Mouse (Mus musculus): ENCODE measurements around the gene Trap1a. TPM values are rescaled to one million over a fixed set of nuclear protein-coding genes. Genes with fewer than 3 reads are reported as not detected.
"Not testable (repeated sequence)": the region's sequence is repeated elsewhere in the genome, so short reads cannot be mapped to it uniquely, and the experiment has no call there.

Gene Trap1a
- 0.21 TPM in 1 of 2 replicates, not detected in the other for polyA plus RNA-seq (2014; fragmentation: Nextera tagmentation; extraction: Ambion mirVana)

DNA sequence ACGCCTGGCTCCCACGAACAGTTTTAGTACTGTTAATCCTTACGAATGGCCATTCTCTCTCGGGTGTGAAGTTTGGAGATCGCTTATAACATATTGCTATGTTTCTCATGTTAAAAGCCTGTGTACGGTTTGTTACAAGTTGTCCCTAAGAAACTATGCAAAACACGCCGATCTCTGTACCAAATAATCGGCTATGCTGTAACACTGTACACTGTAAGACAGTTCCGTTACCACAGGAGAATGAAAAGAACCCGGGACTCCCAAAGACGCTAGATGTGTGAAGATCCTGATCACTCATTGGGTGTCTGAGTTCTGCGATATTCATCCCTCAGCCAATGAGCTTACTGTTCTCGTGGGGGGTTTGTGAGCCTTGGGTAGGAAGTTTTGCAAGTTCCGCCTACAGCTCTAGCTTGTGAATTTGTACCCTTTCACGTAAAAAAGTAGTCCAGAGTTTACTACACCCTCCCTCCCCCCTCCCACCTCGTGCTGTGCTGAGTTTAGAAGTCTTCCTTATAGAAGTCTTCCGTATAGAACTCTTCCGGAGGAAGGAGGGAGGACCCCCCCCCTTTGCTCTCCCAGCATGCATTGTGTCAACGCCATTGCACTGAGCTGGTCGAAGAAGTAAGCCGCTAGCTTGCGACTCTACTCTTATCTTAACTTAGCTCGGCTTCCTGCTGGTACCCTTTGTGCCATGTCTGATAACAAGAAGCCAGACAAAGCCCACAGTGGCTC is at the start of gene Trap1a:
Trap1a (plus strand) TSS at position 421 of the 732 bp plus-strand sequence.
- no peak for ATAC-seq (replicated peaks; ENCODE audit: insufficient number of reproducible peaks, low FRiP score, low TSS enrichment)
- no peak within 1 kb of the TSS for H3K9ac ChIP-seq (ENCODE audit: low read depth, low read length)
- 83% methylated on average over 24 of the region's 24 CpGs for WGBS (ENCODE audit: insufficient replicate concordance)

DNA sequence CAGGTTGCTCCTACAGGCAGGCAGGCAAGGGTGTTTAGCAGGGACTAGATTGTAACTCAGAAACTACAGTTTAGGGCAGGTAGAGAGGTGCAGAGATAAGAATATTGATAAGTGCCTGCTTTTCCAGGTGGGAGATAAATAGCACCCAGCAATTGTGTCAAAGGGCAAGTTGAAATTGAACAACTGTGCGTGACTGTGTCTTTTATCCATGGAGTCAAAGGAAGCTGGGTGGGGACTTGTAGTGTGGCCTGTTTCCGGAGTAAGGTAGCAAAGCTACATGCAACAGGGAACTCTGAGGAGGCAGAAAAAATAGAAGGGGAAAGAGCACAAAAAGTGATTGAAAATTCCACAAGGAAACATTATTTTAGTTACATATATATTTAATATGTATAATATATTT is 40.4 kb upstream of the Trap1a start:
- H3K4me2 ChIP-seq = no peak overlapping the region
- H3K4me1 ChIP-seq (ENCODE audit: control insufficient read depth, insufficient read depth, low read length) = no peaks in the 10 kb centered on the region
- no peak for ATAC-seq (replicated peaks; ENCODE audit: insufficient number of reproducible peaks, low FRiP score, low TSS enrichment)
- no peaks in the 10 kb centered on the region for H3K36me3 ChIP-seq (ENCODE audit: control insufficient read depth, insufficient read depth, low read length)
- no peaks in the 10 kb centered on the region for H3K9me3 ChIP-seq (replicated peaks; ENCODE audit: control insufficient read depth, low read length)
- H3K27me3 ChIP-seq (ENCODE audit: control insufficient read depth, insufficient read depth, low read length) = no peaks in the 10 kb centered on the region
- H3K4me3 ChIP-seq (ENCODE audit: low read depth, low read length) = no peak overlapping the region
- 76% methylated on average over 2 of the region's 2 CpGs for WGBS (ENCODE audit: insufficient replicate concordance)
- no peak overlapping the region for H3K9ac ChIP-seq (ENCODE audit: low read depth, low read length)
- H3K27ac ChIP-seq (ENCODE audit: low read depth, low read length) = no peak overlapping the region

More for the DNA sequence above, at the start of gene Trap1a:
- Histone ChIP-seq H3K4me2 (no peak within 1 kb of the TSS), H3K27me3 (ENCODE audit: control insufficient read depth, insufficient read depth, low read length) (no peaks in the 10 kb centered on the region), H3K9me3 (replicated peaks; ENCODE audit: control insufficient read depth, low read length) (no peaks in the 10 kb centered on the region), H3K4me1 (ENCODE audit: control insufficient read depth, insufficient read depth, low read length) (no peaks in the 10 kb centered on the region), H3K4me3 (ENCODE audit: low read depth, low read length) (no peak within 1 kb of the TSS), H3K27ac (ENCODE audit: low read depth, low read length) (no peak within 1 kb of the TSS), H3K36me3 (ENCODE audit: control insufficient read depth, insufficient read depth, low read length) (no peaks in the 10 kb centered on the region)

DNA sequence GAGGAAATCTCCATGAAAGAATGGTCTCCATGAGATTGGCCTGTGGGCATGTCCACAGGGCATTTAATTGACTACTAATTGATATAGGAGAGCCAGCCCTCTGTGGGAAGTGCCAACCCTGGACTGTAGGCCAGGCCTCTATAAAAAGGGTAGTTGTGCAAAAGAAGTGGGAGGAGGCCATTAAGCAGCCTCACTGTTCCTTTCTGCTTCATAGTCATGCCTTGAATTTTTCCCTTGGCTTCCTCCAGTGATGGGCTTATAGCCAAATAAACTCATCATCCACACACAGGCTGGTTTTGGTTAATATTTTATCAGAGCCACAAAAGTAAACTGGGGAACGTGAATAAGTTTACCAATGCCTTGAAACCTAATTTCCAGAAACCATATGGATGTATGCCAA is 38.2 kb upstream of the Trap1a start:
- no peak overlapping the region for H3K4me3 ChIP-seq (ENCODE audit: low read depth, low read length)
- H3K9ac ChIP-seq (ENCODE audit: low read depth, low read length) = no peak overlapping the region
- no peak overlapping the region for H3K4me2 ChIP-seq
- H3K4me1 ChIP-seq (ENCODE audit: control insufficient read depth, insufficient read depth, low read length) = no peaks in the 10 kb centered on the region
- H3K27ac ChIP-seq (ENCODE audit: low read depth, low read length) = no peak overlapping the region
- H3K27me3 ChIP-seq (ENCODE audit: control insufficient read depth, insufficient read depth, low read length) = no peaks in the 10 kb centered on the region
- H3K9me3 ChIP-seq (replicated peaks; ENCODE audit: control insufficient read depth, low read length) = no peaks in the 10 kb centered on the region
- ATAC-seq (replicated peaks; ENCODE audit: insufficient number of reproducible peaks, low FRiP score, low TSS enrichment) = no peak
- no peaks in the 10 kb centered on the region for H3K36me3 ChIP-seq (ENCODE audit: control insufficient read depth, insufficient read depth, low read length)
- 76% methylated on average over 1 of the region's 1 CpGs for WGBS (ENCODE audit: insufficient replicate concordance)

DNA sequence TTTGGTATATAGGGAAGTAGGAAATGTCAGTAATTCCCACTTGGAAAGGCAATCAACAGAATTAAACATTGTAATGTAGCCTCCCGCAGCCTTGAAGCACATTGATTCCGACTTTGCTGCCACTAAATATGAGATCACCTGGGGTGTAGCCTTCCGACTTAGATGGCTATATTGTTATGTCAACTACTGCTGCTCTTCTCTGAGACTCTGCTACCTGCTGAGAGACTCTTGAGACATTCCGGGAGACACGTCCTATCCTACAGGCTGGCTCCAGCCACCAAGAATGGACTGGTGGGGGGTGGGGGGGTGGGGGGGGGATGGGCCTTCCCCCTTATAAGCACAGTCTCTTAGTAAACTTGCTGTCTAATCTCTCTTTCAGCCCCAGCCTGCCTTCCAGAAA is 16.1 kb upstream of the Trap1a start:
- not testable (repeated sequence) for H3K27me3 ChIP-seq (ENCODE audit: control insufficient read depth, insufficient read depth, low read length); H3K27ac ChIP-seq (ENCODE audit: low read depth, low read length); H3K36me3 ChIP-seq (ENCODE audit: control insufficient read depth, insufficient read depth, low read length); H3K9me3 ChIP-seq (replicated peaks; ENCODE audit: control insufficient read depth, low read length); H3K9ac ChIP-seq (ENCODE audit: low read depth, low read length); H3K4me1 ChIP-seq (ENCODE audit: control insufficient read depth, insufficient read depth, low read length); H3K4me3 ChIP-seq (ENCODE audit: low read depth, low read length); H3K4me2 ChIP-seq; ATAC-seq (replicated peaks; ENCODE audit: insufficient number of reproducible peaks, low FRiP score, low TSS enrichment)
- WGBS (ENCODE audit: insufficient replicate concordance) = 63% methylated on average over 5 of the region's 5 CpGs

DNA sequence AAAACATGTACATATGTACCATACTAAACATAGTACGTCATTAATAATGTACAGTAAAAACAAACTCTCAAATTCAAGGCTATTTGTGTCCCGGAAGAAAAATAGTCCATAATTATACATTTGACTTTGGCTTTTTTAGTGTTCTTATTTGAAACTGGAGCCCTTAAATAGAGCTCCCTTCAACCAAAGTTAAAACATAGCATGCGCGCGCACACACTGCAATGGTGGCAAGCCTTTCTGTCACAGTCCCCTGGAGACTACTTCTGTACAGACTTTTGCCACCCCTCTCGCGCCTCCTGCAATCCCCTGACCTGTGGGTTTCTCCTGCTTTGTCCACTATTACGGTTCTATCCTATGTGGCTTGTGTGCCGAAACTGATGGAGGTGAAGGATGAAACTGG is 900 bp upstream of the Trap1a start:
- Histone ChIP-seq H3K9ac (ENCODE audit: low read depth, low read length) (no peak overlapping the region), H3K4me2 (no peak overlapping the region), H3K9me3 (replicated peaks; ENCODE audit: control insufficient read depth, low read length) (no peaks in the 10 kb centered on the region), H3K27me3 (ENCODE audit: control insufficient read depth, insufficient read depth, low read length) (no peaks in the 10 kb centered on the region), H3K4me1 (ENCODE audit: control insufficient read depth, insufficient read depth, low read length) (no peaks in the 10 kb centered on the region), H3K4me3 (ENCODE audit: low read depth, low read length) (no peak overlapping the region), H3K27ac (ENCODE audit: low read depth, low read length) (no peak overlapping the region), H3K36me3 (ENCODE audit: control insufficient read depth, insufficient read depth, low read length) (no peaks in the 10 kb centered on the region)
- 87% methylated on average over 9 of the region's 9 CpGs for WGBS (ENCODE audit: insufficient replicate concordance)
- no peak for ATAC-seq (replicated peaks; ENCODE audit: insufficient number of reproducible peaks, low FRiP score, low TSS enrichment)

DNA sequence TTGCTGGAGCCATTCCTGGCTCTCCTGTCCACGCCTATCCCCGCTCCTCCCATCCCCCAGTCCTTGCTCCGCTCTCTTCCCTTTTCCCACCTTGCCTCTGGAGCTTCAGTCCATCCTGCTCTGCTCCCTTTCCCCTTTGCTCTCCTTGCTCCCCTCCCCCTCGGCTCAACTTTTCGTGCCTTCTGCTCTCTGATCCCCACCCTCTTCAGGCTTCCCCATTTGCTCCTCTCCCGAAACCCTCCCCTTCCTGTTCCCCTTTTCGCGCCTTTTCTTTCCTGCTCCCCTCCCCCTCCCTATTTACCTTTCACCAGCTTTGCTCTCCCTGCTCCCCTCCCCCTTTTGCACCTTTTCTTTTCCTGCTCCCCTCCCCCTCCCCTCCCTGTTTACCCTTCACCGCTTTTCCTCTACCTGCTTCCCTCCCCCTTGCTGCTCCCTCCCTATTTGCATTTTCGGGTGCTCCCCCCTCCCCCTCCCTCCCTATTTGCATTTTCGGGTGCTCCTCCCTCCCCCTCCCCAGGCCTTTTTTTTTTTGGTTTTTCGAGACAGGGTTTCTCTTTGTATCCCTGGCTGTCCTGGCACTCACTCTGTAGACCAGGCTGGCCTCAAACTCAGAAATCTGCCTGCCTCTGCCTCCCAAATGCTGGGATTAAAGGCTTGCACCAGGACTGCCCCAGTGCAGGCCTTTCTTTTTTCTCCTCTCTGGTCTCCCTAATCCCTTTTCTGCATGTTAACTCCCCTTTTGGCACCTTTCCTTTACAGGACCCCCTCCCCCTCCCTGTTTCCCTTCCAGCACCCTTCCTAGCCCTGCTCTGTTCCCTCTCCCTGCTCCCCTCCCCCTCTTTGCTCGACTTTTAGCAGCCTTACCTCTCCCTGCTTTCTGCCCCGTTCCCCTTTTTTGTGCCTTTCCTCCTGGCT is 1.3 kb downstream of the Trap1a start:
- no peaks in the 10 kb centered on the region for H3K4me1 ChIP-seq (ENCODE audit: control insufficient read depth, insufficient read depth, low read length)
- no peak overlapping the region for H3K4me2 ChIP-seq
- no peak overlapping the region for H3K4me3 ChIP-seq (ENCODE audit: low read depth, low read length)
- no peak for ATAC-seq (replicated peaks; ENCODE audit: insufficient number of reproducible peaks, low FRiP score, low TSS enrichment)
- WGBS (ENCODE audit: insufficient replicate concordance) = 82% methylated on average over 14 of the region's 14 CpGs
- no peak overlapping the region for H3K27ac ChIP-seq (ENCODE audit: low read depth, low read length)
- no peaks in the 10 kb centered on the region for H3K36me3 ChIP-seq (ENCODE audit: control insufficient read depth, insufficient read depth, low read length)
- H3K9ac ChIP-seq (ENCODE audit: low read depth, low read length) = no peak overlapping the region
- H3K27me3 ChIP-seq (ENCODE audit: control insufficient read depth, insufficient read depth, low read length) = no peaks in the 10 kb centered on the region
- H3K9me3 ChIP-seq (replicated peaks; ENCODE audit: control insufficient read depth, low read length) = no peaks in the 10 kb centered on the region

DNA sequence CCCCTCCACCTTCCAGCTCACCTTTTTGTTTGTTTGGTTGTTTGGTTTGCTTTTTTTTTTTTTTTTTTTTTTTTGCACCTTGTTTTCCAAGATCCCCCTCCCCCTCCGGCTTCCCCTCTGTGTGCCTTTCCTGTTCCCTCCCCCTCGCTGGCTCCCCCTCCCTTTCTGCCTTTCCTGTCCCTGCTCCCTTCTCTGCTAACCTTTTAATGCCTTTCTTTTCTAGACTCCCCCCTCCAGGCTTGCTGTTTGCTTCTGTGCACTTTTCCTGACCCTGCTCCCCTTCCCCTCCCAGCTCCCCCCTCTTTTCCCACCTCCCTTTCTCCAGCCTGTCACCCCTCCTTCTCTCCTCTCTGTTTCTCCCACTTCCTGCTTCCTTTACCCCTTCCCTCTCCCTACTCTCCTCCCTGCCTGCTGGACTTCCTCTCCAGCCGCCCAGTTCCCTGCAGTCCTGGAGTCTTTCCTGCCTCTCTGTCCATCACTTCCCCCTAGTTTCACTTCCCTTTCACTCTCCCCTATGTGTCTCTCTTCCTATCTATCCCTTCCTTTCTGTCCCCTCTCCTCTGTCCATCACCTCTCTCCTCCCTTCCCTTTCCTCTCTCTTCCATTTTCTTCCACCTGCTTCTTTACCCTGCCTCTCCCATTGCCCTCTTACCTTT is 2.1 kb downstream of the Trap1a start:
- no peak overlapping the region for H3K9ac ChIP-seq (ENCODE audit: low read depth, low read length)
- H3K27ac ChIP-seq (ENCODE audit: low read depth, low read length) = no peak overlapping the region
- no peaks in the 10 kb centered on the region for H3K4me1 ChIP-seq (ENCODE audit: control insufficient read depth, insufficient read depth, low read length)
- ATAC-seq (replicated peaks; ENCODE audit: insufficient number of reproducible peaks, low FRiP score, low TSS enrichment) = no peak
- no peaks in the 10 kb centered on the region for H3K27me3 ChIP-seq (ENCODE audit: control insufficient read depth, insufficient read depth, low read length)
- no peaks in the 10 kb centered on the region for H3K9me3 ChIP-seq (replicated peaks; ENCODE audit: control insufficient read depth, low read length)
- H3K4me2 ChIP-seq = no peak overlapping the region
- no peaks in the 10 kb centered on the region for H3K36me3 ChIP-seq (ENCODE audit: control insufficient read depth, insufficient read depth, low read length)
- H3K4me3 ChIP-seq (ENCODE audit: low read depth, low read length) = no peak overlapping the region
- WGBS (ENCODE audit: insufficient replicate concordance) = 59% methylated on average over 3 of the region's 3 CpGs

DNA sequence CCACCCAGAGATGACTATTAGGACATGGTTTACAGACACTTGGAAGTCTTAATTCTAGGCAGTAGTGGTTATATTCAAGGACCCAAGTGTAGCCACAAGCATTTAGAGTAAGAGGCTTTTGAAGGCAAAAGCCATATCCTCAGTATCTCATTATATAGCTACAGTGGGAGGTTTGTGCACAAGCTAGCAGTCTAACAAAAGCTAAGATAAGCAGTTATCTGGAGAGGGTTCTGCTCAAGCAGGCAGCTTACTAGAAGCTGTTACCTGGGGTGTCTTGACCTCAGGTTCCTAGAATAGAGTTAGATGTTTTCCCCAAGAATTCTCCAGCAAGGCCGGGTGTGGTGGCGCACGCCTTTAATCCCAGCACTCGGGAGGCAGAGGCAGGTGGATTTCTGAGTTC is 6.1 kb downstream of the Trap1a start:
- 88% methylated on average over 4 of the region's 4 CpGs for WGBS (ENCODE audit: insufficient replicate concordance)
- Histone ChIP-seq H3K4me1 (ENCODE audit: control insufficient read depth, insufficient read depth, low read length) (no peaks in the 10 kb centered on the region), H3K9ac (ENCODE audit: low read depth, low read length) (no peak overlapping the region), H3K9me3 (replicated peaks; ENCODE audit: control insufficient read depth, low read length) (no peaks in the 10 kb centered on the region), H3K27ac (ENCODE audit: low read depth, low read length) (no peak overlapping the region), H3K36me3 (ENCODE audit: control insufficient read depth, insufficient read depth, low read length) (no peaks in the 10 kb centered on the region), H3K4me2 (no peak overlapping the region), H3K27me3 (ENCODE audit: control insufficient read depth, insufficient read depth, low read length) (no peaks in the 10 kb centered on the region), H3K4me3 (ENCODE audit: low read depth, low read length) (no peak overlapping the region)
- ATAC-seq (replicated peaks; ENCODE audit: insufficient number of reproducible peaks, low FRiP score, low TSS enrichment) = no peak
